Mouse (Mus musculus): ENCODE measurements around the gene Trim9.

The Trim9 gene

DNA sequence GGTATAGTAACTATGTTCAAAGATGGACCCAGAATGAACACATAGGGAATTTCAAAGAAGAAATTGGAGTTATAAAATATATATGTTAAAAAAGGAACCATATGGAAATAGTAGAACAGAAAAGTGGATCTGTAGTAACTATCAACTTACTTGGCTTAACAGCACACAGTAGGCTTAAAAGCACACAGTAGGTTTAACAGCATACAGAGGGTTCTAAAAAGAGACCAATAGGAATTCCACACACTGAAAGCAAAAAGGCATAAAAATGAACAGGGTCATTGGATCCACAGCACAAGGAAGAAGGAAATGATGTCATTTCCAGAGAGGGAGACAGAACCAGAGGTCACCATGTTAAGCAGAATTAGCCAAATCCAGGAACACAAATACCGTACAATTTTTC is 24.6 kb downstream of the Trim9 start:
- no peak for DNase-seq

DNA sequence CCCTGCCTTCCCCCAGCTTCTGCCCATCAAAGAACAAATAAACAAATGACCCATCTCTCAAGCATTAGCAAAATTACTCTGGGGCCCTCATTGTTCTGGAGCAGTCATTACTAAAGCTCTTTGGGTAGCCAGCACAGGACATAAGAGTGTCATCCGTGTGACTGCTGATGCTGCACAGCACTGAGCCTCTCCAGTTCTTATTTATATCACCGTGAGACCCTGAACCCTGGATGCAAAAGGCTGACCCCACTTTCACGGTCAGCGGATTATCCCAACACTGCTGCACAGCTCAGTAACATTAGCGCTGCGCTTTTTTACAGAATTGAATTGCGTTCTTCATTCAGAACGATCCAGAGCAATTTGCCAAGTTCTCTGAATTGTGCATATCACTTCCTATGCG is 31.3 kb downstream of the Trim9 start:
- DNase-seq, result no peak

DNA sequence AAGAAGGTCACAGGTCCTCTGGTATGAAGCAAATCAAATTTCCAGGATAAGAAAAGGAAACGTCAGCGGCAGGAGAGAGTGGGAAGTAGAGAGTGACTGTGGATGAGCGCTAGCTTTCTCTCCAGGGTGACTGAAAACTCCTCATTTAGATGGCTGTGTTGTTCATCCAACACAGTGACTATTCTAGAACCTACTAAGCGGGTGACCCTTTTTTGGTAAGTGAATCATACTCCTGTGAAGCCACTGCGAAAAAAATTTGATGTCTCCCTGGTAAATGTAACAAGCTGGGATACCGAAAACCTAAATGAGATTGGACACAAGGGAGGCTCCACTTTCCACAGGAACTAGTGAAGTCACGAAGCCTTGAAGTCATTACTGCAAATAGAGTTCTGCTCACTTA is 39.5 kb downstream of the Trim9 start:
- DNase-seq, result no peak

DNA sequence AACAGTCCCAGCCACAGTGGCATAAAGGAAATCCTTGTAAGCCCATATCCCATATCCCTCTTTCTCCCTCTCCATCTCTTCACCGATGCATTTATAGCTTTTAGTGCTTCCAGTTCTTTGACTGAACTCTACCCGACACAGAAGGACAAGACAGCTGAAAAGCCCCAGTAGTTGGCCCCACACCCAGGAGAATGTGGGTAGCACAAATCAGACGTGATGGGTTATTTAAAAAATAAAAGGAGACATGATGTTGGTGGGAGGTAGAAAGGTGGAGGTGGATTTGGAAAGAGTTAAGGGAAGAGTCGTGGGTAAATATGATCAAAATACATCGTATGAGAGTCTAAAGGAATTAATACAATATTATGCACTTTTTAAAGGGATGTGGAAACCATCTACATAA is 40.4 kb downstream of the Trim9 start:
- DNase-seq, result no peak

DNA sequence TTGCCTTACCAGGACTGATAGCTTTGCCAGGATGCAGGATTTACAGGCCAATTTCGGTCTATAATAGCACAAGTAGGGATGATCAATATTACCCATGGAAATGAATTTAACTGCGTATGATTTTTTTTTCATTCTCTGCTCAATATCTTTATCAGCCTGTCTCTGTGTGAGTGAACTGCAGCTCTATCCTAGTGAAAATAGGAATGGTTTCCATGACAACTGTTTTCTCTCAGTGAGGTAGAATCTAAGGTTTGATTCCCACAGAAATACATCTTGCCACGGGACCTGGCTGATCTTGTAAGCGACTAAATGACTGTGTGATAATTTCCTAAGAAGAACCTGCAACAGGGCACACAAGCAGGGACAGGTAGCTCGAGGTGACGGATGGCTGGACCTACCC is 43.4 kb downstream of the Trim9 start:
- DNase-seq, result no peak

DNA sequence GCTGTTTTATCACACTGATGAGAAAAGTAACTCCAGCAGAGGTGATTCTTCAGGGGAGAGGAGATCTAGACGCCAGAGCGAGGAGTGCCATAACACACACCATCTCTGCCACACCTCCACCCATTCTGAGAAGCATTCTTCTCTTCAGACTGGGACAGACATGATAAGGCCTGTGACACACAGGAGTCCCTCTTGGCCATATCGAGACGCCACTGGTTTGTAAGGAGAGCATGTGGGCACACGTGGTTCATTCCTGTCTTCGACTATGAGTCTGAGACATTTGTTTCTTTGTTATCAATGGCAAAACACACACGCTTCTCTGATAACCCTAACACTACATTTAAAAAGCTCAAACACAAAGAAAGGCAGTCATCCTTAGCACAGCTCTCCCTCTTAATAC is 43.9 kb downstream of the Trim9 start:
- no peak for DNase-seq

DNA sequence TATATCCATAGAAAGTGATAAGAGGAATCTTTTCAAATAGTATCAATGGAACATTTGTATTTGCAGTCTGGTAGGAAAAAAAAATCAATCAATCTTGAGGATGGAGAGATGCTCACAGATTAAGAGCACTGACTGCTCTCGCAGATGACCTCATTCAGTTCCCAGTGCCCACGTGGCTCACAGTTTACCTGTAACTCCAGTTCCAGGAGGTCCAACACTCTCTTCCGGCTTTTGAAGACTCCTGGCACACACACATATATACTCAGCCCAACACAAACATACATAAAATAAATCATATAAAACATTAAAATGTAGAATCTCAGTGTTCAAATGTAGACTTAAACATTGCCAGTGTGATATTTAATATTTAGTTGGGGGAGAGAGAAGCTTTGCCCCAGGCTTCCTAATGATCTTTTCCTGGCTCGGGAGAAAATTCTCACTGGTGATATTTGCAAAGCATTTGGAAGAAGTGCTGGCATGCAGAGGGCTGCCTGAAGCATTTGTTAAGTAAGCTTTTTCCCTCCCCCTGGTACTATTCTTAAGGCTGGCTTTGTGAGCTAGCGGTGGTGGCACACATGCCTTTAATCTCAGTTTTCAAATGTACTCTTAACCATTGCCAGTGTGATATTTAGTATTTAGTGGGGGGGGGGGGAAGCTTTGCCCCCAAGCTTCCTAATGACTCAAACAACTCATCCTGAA is 45.2 kb downstream of the Trim9 start:
- no peak for DNase-seq

DNA sequence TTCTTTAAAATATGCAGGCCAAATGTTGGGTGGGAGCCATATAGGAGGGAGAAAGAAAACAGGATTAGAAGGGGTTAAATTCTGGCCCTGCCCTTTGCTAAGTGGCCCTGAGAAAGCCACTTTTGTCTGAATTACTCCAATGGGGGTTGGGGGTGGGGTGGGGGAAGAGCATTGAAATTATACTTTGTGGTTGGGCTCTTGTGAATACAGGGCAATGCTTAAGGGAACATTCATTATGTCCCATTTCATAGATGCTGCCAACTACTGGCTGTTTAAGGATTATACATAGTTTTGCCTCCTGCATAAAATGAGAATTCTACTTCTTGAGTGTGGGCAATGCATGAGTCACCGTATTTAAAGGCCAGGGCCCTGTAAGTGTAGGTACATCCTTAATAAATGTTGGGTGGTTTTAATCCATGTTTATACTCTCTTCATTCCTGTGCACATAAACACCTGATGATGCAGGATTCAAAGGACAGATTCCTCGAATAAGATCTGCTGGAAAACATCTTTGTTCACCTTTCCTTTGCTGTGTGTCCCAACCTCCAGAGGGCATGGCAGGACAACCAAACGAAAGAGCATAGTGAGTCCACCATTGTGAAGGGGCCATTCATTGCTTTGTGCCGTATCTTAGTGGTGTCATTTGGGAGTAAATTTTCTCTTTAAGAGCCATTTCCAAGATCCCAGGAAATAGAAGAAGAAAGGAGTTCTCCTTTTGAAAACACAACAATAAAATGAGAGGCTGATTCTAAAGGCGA is 53.3 kb downstream of the Trim9 start:
- no peak for DNase-seq

DNA sequence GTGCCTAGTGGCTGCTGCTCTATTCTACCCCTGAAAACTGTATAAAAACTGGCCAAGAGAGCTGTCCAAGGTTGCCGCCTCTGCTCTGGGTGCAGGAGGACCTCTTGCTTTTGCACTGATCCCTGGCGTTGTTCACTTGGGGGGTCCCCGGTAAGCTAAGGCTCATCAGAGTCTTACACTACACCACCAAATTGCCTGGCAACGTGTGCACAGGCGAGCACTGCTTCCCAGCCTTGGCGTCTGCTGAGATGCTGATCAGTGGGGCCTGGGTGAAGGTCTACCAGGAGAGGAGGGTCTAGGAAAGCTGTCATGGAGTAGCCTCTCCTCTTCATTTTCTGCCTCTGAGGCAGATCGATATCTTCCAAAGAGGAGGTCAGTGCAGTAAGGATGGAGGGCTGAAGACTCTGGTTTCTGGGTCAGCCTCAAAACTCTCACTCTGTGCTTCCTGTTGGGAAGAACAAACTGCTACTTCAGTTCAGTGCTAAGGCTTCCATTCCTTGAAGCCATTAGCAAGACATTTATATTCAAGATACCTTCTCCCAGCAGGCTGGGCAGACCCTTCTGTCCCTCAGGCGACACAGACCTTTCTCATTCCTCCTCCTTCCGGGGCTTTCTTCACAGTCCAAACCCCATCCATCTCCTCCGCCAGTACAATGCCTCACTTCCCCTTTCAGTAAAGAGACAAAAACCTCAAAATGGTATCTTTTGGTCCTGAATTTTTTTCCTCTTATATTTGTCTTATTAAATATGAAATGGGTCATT is 54.1 kb downstream of the Trim9 start:
- no peak for DNase-seq

DNA sequence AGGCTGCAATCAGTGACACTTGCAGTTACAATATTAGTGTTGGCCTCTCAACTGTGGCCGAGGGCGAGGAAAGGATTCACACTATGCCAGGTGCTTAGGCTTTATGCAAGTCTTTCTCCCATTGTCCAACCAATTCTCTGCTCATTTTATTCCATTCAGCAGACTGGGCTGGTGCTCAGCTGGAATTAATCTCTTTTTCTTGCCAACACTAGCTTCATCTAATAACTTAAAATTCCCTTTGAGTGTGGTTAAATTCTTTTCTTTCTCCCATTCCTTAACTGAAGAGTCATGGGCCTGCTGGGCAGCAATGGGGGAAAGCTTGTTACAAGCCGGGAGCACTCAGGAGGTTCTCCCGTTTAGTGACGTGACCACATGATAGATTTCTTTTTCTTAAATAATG is 61.9 kb downstream of the Trim9 start:
- DNase-seq, result no peak

DNA sequence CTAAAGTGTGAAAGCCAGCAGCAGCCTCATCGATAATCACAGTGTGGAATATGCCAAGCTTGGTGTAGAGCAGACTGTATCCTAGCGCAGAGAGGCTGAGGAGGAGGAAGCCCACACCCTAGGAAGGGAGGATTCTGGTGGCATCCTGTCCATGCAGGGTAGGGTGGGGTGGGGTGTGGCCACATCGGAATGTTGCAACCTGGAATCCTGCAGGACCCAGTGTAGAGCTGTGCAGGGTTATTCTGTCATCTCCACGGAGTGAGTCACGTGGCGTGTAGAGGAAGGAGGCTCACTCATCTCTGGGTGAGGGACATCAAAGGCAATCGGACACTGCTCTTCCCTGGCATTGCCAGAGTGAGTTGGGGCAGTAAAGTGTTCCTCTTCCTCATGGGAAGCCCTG is 62.4 kb downstream of the Trim9 start:
- no peak for DNase-seq

DNA sequence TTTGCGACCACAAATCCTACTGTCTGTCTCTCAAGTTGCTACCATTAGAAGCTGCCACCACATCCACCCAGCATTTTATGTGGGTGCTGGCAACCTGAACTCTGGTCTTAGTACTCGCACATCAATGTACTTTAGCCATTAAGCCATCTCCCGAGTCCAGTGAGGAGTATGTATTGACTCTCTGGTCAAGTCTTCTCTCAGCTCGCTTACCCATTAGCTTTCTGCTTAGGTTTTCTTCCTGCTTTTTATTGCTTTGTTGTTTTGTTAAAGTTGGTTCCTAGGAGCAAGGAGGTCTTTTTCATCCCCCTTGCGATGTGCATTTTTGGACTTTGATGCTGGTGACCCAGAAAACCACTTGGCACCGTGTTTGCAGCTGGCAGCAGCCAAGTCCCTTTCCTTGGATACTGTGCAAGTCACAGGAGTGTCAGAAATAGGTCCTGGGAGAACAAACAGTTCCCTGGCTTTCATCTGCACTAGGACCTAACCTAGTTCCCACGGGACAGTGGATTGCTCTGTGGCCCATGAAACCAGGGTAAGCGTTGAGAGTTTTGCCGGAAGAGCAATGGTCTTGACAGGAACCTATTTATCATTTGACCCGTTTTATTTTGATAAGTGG is 64.2 kb downstream of the Trim9 start:
- DNase-seq, result no peak

DNA sequence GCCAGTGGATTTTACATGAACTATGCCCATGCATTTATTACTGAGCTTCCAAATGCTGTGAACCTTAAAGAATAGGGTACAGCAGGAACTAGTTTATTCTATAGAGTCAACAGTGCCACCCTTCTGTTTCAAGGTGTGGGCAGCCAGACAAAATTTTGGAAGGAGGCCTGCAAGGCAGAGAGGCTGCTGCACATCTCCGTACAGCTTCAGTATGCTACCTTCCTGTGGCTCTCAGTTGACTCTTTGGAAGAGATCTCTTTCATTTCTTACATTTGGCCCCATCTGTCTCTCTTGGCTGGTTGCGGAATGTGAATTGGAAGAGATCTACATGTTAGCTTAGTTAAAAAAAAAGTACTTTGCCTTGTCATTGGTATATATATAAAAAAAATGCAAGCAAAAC is 66.5 kb downstream of the Trim9 start:
- DNase-seq, result no peak

DNA sequence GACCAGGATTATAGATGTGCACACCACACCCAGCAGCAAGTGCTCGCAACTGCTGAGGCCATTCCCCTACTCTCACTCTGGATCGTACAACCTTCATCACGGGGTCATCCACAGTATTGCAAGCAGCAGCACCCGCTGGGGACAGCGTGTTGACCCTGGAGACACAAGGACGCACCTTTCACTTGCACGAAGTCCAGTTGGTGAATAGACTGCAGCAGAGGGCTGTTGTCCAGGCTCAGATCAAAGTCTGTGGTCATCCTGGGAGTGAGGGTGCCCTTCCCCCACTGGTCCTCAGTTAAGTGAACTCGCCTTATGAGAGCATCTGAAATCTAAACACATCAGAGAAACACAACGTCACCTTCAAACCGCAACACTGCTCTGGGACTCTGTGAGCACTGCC is 67.0 kb downstream of the Trim9 start:
- DNase-seq, result no peak

DNA sequence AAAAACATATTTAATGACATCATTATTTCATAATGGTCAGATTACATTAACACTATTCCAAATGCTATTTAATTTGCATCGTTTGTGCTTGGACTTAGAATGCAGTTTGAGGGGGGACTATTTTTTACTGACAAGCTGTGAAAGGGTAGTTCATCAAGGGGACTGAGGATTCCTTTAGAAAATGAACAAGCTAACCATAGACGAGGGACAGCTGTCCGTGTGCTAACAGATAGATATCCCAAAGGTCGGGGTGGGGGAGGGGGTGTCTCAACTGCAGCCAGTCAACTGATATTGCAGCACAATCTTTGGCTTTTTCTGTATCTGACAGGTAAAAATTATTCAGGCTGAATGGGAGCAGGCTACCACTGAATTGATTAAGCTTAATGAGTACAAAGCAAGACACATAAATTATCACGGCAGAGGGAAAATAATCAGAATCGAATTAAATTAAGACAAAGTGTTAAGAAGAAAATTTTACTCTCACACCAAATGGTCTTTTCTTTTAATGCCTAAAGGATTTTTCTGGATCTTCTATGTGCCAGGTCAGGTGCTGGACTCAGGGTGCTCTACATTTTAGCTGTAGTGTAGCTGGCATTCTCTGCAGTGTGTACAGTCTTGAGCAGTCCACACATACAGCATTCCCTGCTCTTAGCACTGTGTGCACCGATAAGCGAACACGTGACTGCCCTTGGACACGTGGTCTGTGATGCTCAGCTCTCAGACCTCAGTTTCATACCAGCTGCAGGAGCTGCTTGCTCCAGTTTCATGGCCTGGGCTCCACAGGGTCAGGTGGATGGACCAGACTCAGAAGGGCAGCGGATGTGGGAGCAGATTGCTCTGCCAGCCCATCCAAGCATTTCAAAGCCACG is 70.1 kb downstream of the Trim9 start:
- no peak for DNase-seq

DNA sequence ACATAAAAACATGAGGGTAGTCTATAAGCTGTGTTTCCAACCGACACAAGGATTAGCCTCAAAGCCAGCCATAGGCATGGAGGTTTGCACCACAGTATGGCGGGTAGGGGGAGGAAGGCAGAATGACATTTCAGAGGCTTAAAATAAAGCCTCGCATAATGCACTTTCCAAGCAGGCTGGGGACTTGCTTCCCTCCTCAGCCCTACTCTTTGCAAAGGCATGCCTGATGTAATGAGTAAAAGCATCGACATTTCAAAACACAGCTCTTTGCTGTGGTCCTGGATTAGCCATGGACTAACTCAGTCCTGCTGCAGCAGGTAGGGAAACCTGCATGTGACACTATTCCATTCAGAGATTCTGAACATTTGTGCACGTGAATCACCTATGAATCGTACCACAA is 77.7 kb downstream of the Trim9 start:
- DNase-seq, result no peak

DNA sequence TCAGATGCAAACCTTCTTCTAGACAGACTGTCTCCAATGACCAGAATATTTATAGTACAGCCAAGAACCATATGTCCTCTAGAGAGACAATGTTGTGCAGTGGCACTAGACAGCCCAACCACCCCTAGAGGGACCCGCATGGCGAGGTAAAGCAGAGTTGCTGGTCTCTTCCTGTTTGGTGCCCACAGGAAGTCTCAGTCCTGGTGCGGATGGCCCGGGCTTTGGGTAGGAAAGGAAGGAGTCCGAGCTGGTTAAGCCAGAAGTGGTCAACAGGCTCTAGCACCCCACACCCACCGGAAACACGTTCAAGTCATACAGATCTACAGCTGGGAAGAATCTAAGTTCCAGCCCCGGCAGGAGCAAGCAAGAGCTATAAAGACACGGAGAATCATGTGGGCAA is 80.1 kb downstream of the Trim9 start:
- DNase-seq, result no peak

DNA sequence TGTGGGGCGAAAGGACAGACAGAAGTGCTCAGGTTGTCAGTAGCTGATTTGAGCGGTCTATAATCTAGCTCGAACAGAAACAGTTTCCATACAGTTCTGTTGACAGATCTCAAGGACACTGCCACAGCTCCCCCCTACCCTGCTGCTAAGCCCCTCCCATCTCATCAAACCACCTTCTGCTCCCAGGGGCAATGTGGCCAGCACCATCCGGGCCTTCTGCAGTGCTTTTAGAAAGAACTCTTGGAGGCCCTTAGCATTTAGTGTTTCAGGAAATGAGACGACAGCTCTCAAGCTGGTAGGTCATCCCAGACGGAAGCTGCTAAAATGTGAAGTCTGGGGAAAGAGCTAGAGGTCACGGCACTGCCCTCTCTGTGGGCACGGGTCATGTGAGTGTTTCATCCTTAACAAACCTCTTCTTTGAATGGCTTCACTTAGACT is 80.9 kb downstream of the Trim9 start:
- DNase-seq, result no peak

DNA sequence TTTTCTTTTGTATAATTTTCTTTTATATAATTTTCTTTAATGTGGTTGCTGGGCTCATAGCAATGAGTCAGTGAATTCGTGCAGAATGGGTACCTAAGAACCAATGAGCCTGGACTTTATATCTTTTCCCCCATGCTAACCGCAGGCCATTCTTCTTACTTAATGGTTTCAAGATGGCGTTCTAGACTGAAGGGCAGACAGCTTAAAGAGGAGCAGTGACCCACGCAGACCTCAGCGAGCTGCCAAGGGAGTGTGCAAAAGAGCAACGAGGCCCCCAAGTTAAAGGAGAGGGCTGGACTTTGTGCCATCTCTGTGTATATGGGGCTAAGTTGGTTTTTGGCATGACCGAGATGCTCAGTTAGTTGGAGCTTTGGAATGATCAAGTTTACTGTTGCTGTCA is 83.7 kb downstream of the Trim9 start:
- no peak for DNase-seq

DNA sequence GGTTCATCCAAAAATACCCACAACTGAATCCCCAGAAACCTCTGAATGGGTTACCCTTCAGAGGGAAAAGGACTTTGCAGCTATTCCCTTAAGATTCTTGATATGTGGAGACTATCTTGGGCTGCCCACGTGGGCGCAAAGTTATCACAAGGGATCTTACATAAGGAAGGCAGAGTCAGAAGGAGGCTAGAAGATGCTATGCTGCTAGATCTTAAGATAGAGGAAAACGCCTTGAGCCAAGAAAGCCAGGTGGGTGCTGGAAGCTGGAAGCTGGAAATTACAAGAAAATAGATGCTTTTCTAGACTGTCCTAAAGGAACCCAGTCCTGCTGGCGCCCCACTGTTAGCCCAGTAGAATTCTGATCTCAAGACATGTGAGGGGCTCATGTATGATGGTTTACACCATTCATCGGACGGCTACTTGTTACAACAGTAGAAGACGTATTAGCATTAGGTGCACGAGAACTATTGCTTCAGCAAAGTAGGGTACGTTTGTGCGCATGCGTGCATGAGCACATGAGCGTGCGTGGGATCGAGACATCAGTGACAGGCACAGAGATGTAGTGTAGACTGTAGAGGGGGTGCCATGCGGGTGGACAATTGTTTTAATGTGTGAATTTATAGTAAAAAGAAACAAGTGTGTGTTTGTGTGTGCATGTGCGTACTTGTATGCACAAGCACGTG is 85.0 kb downstream of the Trim9 start:
- no peak for DNase-seq

DNA sequence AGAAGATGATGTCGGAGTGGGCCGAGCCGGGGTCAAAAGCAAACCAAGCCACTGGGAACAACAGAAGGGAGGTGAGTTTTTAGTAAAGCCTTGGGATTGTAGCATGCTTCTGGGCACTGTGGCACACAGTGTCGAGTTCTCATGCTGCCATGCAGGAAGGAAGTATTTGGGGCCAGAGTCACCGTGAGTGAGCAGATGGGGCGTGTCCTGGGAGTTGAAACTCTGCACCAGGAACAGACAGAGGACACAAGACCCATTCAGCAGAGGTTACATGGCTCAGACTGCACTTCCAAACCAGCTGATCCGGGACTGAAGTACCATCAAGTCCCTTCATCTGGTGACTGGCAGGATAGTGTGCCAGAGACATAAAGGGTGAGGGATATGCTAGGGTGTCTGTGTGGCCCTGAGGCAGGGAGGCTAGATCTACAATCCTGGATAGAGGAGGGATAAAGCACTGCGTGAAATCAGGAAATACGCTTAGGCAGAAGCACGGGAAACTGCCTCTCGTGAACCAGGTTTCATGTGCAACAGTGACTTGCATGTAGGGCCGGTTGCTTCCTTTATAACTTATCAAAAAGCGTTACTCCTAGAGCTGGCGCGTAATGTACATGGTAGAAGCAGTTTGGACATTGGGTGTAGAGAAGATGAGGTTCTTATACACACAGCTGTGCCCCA is 96.1 kb downstream of the Trim9 start:
- no peak for DNase-seq
